Mouse (Mus musculus) spleen, adult 12 weeks (tissue): ENCODE measurements around the gene Olfr692.

Experiments
- DNase-seq: peaks from one replicate; pipeline ENCODE4 v3.0.0; 2022; ENCODE audit warnings: low spot score

Olfr692 gene

DNA sequence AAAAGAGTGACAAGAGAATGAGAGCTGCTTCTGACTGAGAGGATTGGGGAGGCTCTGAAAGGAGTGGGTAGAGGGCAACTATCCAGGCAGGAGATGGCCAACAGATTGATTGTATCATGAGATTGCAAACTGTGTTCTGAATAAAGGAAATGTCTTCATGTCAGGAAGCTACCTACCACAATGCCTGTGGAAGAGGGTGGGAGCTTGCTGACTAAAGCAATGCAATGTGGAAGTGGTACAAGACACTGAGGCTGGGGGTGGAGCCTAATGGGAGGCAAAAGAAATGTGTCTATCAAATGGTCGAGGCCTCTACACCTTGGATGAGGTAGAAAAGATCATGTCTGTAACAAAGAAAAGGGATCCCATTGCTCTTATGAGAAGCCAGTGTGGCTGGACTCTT is 38.3 kb downstream of the Olfr692 start:
- DNase-seq: no peak

DNA sequence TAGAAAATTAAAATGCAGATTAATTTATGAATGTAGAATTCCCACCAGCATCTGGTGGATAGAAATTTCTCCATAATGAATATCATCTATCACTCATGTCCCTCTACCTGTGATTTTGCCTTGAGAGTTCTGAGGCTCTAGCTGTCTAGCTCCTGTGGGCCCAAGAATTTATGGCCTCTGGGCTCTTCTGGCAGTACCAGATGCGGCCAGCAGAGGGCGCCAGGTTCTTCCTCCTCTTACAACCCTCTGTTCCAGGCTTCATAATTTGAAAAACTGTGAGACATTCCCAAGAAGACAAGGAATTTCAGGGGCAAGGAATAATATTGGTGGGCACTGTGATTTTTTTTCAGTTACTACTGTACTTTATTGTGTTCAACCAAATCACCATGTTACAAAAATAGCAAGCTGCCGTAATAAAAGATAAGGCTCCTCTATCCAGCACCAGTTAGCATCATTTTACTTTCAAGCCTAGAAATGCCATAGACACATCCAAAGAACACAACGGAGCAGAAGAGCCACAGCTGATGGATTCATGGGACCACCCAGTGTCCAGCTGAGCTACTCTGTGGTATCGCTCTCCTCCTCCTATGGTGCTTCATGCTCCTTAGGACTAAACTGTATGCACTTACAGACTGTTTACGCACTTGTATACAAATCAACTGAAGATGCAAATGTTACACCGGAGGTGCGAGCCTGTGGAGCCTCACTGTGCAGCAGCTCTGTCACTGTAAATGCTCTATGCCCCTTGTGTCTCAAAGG is 44.0 kb downstream of the Olfr692 start:
- DNase-seq: peak; percentile 39

DNA sequence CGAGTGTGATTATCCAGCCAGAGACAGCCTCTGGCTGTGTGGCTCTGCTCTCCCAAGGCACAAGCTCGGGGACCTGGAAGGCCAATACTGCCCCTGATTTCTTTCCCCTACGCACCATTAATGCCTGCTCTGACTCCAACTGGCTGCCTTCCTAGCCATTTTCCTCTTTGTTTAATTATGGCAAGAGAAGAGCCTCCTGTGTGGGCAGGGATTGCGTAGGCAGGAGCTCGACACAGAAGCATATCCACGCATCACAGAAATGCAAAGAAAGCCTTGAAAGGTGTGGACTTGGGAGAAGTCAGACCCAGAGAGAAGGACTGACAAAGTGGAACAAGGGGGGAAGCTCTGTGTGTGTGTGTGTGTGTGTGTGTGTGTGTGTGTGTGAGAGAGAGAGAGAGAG is 46.4 kb downstream of the Olfr692 start:
- DNase-seq: no peak

DNA sequence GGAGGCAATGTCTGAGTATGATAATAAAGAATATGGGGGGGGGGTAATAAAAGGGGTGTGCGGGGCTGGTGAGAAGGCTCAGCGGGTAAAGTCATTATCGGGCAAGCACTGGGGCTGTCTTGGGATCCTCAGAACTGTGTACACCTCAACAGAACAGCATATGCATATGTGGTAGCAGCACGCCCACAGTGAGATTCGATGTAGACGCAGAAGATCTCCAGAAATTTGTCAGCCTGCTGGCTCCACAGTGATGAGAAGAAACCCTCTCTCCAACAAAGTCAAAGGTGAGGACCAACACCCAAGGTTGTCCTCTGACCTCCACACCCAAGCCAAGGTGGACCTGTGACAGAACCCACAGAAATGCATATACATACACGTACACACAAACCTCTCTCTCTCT is 48.5 kb downstream of the Olfr692 start:
- DNase-seq: no peak

DNA sequence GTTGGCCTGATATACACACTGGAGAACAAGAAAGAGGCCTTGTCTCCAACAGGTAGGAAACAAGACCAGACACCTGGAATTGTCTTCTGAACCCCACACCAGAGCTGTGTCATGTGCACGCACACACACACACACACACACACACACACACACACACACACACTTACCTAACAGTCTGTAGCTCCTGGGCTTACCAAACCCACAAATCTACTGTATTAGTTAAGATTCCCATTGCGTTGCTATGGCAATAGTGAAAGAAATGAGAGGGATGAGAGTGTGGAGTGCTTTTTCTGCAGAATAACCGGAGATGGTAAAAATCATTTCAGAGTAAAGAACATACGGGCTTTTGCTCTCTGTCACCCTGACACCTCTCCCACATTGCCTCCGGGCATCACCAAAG is 50.1 kb downstream of the Olfr692 start:
- DNase-seq: no peak
